Mouse (Mus musculus) neural tube, embryonic 11.5 days (tissue): ENCODE results near the gene Oser1. TPM values are rescaled to one million over a fixed set of nuclear protein-coding genes. Genes with fewer than 3 reads are reported as not detected.
"Not testable (repeated sequence)": the region's sequence is repeated elsewhere in the genome, so short reads cannot be mapped to it uniquely, and the experiment has no call there.

Experiments used
- ATAC-seq: fragments of 200-750 bp; cut with Nextera tagmentation; 2 replicates; pipeline ENCODE4 v1.8.0; 2017; ENCODE audit warnings: moderate number of reproducible peaks, mild to moderate bottlenecking, moderate TSS enrichment, moderate library complexity; ENCODE audit not compliant: insufficient read depth, low FRiP score, low TSS enrichment
- DNase-seq: peaks from one replicate; pipeline ENCODE4 v3.0.0-alpha.2; 2015; ENCODE audit warnings: low spot score
- H3K27ac ChIP-seq: fragments of 300-500 bp; sonication (generic); 2 replicates; pipeline ENCODE4 v1.5.1; 2014; ENCODE audit warnings: low read depth, mild to moderate bottlenecking, low read length
- H3K27me3 ChIP-seq: fragments of 300-500 bp; sonication (generic); 2 replicates; pipeline ENCODE4 v1.6.1; 2014; ENCODE audit warnings: mild to moderate bottlenecking, low read length, mixed read lengths; ENCODE audit not compliant: control insufficient read depth, insufficient read depth
- H3K36me3 ChIP-seq: fragments of 300-500 bp; sonication (generic); 2 replicates; pipeline ENCODE4 v1.6.1; 2014; ENCODE audit warnings: mild to moderate bottlenecking, low read length, moderate library complexity, mixed read lengths; ENCODE audit not compliant: control insufficient read depth, insufficient read depth
- H3K4me1 ChIP-seq: fragments of 300-500 bp; sonication (generic); 2 replicates; pipeline ENCODE4 v1.6.1; 2014; ENCODE audit warnings: low read length, mixed read lengths; ENCODE audit not compliant: control insufficient read depth, insufficient read depth
- H3K4me2 ChIP-seq: fragments of 300-500 bp; sonication (generic); 2 replicates; pipeline ENCODE4 v1.6.1; 2014; ENCODE audit warnings: low read depth, mild to moderate bottlenecking, moderate library complexity
- H3K4me3 ChIP-seq: fragments of 300-500 bp; sonication (generic); 2 replicates; pipeline ENCODE4 v1.5.1; 2014; ENCODE audit warnings: low read depth, low read length
- H3K9ac ChIP-seq: fragments of 300-500 bp; sonication (generic); 2 replicates; pipeline ENCODE4 v1.6.1; 2014; ENCODE audit warnings: mild to moderate bottlenecking, low read length
- H3K9me3 ChIP-seq: fragments of 300-500 bp; sonication (generic); 2 replicates; pipeline ENCODE4 v1.6.1; 2016; ENCODE audit warnings: low read length; ENCODE audit not compliant: control insufficient read depth
- WGBS: fragments of 180-500 bp; shearing (Covaris S2); extraction: QIAGEN DNeasy Blood & Tissue Kit; methylation state at CpG from one replicate; pipeline ENCODE4 v1.1.7; 2014; 5-methylcytosine and 5-hydroxymethylcytosine counted together
- polyA plus RNA-seq: library from polyadenylated mRNA; unstranded; fragments of >200 nt; fragmentation: Nextera tagmentation; extraction: Ambion mirVana; gene quantifications from 2 replicates; pipeline ENCODE4 v1.2.1, GENCODE M21; 2014

The Oser1 gene
- polyA plus RNA-seq, 1 experiment from 2014 or later, result 85.4 TPM

GRCm38 (mm10) chr2:163463998-163464397 lies 39.5 kb upstream of the Oser1 start:
- no peak for DNase-seq
- Histone ChIP-seq H3K9ac (no peak overlapping the region), H3K9me3 (no peaks in the 10 kb centered on the region), H3K36me3 (no peaks in the 10 kb centered on the region), H3K4me3 (no peak overlapping the region), H3K4me1 (no peaks in the 10 kb centered on the region), H3K27ac (no peak overlapping the region), H3K4me2 (no peak overlapping the region), H3K27me3 (no peaks in the 10 kb centered on the region)
- no peak for ATAC-seq
- 79% methylated on average over 4 of the region's 4 CpGs for WGBS

GRCm38 (mm10) chr2:163463251-163463769 lies 38.8 kb upstream of the Oser1 start:
- H3K27me3 ChIP-seq, result 0 out of 2 replicates have a peak, but pooled peaks cover 3% of the 10 kb centered on the region
- H3K9me3 ChIP-seq, result no peaks in the 10 kb centered on the region
- ATAC-seq (no peak), DNase-seq (no peak)
- H3K4me1 ChIP-seq, result no peaks in the 10 kb centered on the region
- H3K4me3 ChIP-seq, result no peak overlapping the region
- 71% methylated on average over 10 of the region's 10 CpGs for WGBS
- no peak overlapping the region for H3K4me2 ChIP-seq
- no peak overlapping the region for H3K27ac ChIP-seq
- no peak overlapping the region for H3K9ac ChIP-seq
- no peaks in the 10 kb centered on the region for H3K36me3 ChIP-seq

DNA sequence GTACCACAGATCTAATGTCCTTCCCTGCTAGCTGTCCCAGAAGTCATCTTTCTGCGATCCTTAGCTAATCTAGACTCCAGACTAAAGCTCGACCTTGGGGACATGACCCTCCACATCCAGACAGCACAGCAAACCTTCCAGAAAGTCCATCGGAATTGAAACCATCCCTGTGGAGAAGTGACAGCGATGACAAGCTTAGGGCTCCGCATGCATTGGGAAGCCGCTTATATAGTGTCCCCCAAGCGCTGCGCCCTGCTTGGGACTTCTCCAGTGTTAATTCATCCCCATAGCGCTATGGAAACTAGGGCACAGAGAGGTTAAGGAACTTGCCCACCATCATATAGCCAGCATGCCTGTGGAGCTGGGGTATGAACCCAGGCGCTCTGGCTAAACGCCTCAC lies 38.3 kb upstream of the Oser1 start:
- Histone ChIP-seq H3K4me2 (no peak overlapping the region), H3K9ac (no peak overlapping the region), H3K27ac (no peak overlapping the region), H3K27me3 (0 out of 2 replicates have a peak, but pooled peaks cover 3% of the 10 kb centered on the region), H3K9me3 (no peaks in the 10 kb centered on the region), H3K4me1 (no peaks in the 10 kb centered on the region), H3K4me3 (no peak overlapping the region), H3K36me3 (no peaks in the 10 kb centered on the region)
- WGBS, result 79% methylated on average over 11 of the region's 11 CpGs
- no peak for ATAC-seq
- no peak for DNase-seq

DNA sequence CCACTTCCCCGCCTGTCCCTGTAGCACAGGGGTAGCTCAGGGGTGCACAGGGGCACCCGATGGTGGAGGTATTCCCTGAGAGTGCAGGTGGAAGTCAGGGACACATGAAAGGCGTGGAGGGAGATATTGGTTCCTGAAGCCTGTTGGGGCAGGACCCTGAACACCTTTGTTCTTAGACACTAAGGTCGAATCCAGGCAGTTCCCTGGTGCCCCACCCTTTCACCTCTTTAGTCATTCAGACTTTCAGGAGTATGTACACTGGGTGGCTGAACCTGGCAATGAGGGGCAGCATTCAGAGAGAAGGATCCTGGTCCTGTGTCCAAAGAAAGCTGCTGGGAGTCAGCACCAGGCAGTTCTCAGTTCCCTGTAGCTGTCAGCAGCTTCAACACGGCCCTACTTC lies 37.9 kb upstream of the Oser1 start:
- Histone ChIP-seq H3K4me1 (no peaks in the 10 kb centered on the region), H3K9ac (no peak overlapping the region), H3K9me3 (no peaks in the 10 kb centered on the region), H3K4me2 (no peak overlapping the region), H3K4me3 (no peak overlapping the region), H3K27ac (no peak overlapping the region), H3K27me3 (0 out of 2 replicates have a peak, but pooled peaks cover 3% of the 10 kb centered on the region), H3K36me3 (no peaks in the 10 kb centered on the region)
- WGBS, result 85% methylated on average over 5 of the region's 5 CpGs
- ATAC-seq, result no peak
- DNase-seq, result no peak

GRCm38 (mm10) chr2:163461307-163461706 lies 36.8 kb upstream of the Oser1 start:
- H3K4me1 ChIP-seq, H3K27ac ChIP-seq, H3K27me3 ChIP-seq, H3K4me2 ChIP-seq, H3K9ac ChIP-seq, H3K36me3 ChIP-seq, DNase-seq, H3K9me3 ChIP-seq, ATAC-seq, H3K4me3 ChIP-seq: not testable (repeated sequence)
- 93% methylated on average over 8 of the region's 9 CpGs for WGBS

DNA sequence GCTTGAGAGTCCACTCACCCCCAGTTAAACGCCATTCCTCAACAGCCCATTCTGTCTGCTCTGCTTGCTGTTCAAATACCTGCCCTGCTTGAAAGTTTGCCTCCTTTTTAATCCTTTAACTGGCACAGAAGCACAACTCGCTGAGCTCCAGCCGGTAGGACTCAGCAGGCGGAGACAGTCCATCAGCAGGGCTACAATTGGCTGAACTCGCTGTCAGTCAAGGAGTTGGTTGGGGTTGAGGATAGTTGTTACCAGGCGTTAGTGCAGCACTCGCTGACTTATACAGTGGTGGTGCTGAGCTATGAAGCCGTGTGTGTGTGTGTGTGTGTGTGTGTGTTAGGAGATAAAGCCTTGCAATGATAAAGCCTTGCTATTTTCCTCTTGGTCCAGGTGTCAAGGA lies 36.1 kb upstream of the Oser1 start:
- Histone ChIP-seq H3K27ac (no peak overlapping the region), H3K4me2 (no peak overlapping the region), H3K9me3 (no peaks in the 10 kb centered on the region), H3K4me1 (no peaks in the 10 kb centered on the region), H3K9ac (no peak overlapping the region), H3K36me3 (no peaks in the 10 kb centered on the region), H3K27me3 (0 out of 2 replicates have a peak, but pooled peaks cover 3% of the 10 kb centered on the region), H3K4me3 (no peak overlapping the region)
- ATAC-seq (no peak), DNase-seq (no peak)
- WGBS, result 89% methylated on average over 8 of the region's 8 CpGs

- no peaks in the 10 kb centered on the region for H3K36me3 ChIP-seq
- H3K9ac ChIP-seq, result no peak overlapping the region
- 0 out of 2 replicates have a peak, but pooled peaks cover 3% of the 10 kb centered on the region for H3K27me3 ChIP-seq
- ATAC-seq (no peak), DNase-seq (no peak)
- no peaks in the 10 kb centered on the region for H3K9me3 ChIP-seq
- H3K4me3 ChIP-seq, result no peak overlapping the region
- H3K27ac ChIP-seq, result no peak overlapping the region
- no peak overlapping the region for H3K4me2 ChIP-seq
- 47% methylated on average over 10 of the region's 10 CpGs for WGBS
- H3K4me1 ChIP-seq, result no peaks in the 10 kb centered on the region
Measured at GRCm38 (mm10) chr2:163459380-163459779, 34.9 kb upstream of the Oser1 start.

DNA sequence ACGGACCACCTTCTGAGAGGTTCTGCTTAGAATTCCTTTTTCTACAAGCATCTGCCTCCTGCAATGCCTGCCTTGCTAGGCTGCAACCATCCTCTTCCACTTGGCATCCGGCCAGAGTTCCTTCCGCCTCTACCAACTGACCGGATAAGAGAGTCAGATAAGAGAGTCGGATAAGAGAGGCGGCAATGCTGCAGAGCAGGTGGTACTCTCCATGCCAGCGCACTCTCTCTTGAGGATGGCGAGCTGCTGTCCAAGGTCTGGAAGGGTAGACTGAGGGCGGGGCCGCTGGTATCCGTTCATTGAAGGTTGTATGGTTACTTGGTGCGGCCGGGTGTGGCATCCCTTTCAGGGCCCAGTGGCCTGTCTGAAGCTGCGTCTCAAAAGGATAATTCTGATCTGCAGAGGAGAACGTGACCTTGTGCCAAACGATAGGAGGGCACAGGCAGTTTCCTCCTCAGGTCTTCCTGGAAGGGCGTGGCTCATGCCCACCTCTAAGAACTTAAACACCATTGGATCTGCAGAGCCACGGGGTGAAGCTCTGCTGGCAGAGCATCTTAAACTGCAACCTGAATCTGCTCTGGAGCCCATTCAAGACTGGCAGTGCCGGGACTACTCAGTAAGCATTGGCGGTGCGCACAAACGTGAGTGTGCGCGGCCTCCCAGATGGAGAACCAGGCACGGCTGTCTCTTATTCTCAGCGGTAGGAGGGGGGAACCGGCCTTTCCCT lies 34.2 kb upstream of the Oser1 start:
- 57% methylated on average over 27 of the region's 27 CpGs for WGBS

GRCm38 (mm10) chr2:163453378-163453777 lies 28.9 kb upstream of the Oser1 start:
- no peaks in the 10 kb centered on the region for H3K36me3 ChIP-seq
- H3K4me3 ChIP-seq, result no peak overlapping the region
- H3K27ac ChIP-seq, result no peak overlapping the region
- no peak overlapping the region for H3K9ac ChIP-seq
- WGBS, result 87% methylated on average over 13 of the region's 13 CpGs
- no peaks in the 10 kb centered on the region for H3K9me3 ChIP-seq
- ATAC-seq (no peak), DNase-seq (no peak)
- H3K27me3 ChIP-seq, result no peaks in the 10 kb centered on the region
- H3K4me2 ChIP-seq, result no peak overlapping the region
- no peaks in the 10 kb centered on the region for H3K4me1 ChIP-seq

More for the DNA sequence above, 34.2 kb upstream of the Oser1 start:
- no peaks in the 10 kb centered on the region for H3K36me3 ChIP-seq
- no peak overlapping the region for H3K27ac ChIP-seq
- no peak overlapping the region for H3K4me2 ChIP-seq
- 0 out of 2 replicates have a peak, but pooled peaks cover 3% of the 10 kb centered on the region for H3K27me3 ChIP-seq
- H3K9ac ChIP-seq, result no peak overlapping the region
- DNase-seq (no peak), ATAC-seq (no peak)
- H3K9me3 ChIP-seq, result no peaks in the 10 kb centered on the region
- H3K4me1 ChIP-seq, result no peaks in the 10 kb centered on the region
- no peak overlapping the region for H3K4me3 ChIP-seq
